Mouse (Mus musculus) erythroid progenitor cell, adult 5-6 weeks (primary cell): ENCODE data around the gene Ctsw. TPM values are rescaled to one million over a fixed set of nuclear protein-coding genes. Genes with fewer than 3 reads are reported as not detected.
"Not testable (repeated sequence)": the region's sequence is repeated elsewhere in the genome, so short reads cannot be mapped to it uniquely, and the experiment has no call there.

Source experiments
- ATAC-seq: replicated peaks from 2 replicates; pipeline ENCODE4 v1.8.0; 2016; ENCODE audit warnings: moderate number of reproducible peaks, mild to moderate bottlenecking, moderate TSS enrichment, inconsistent platforms; ENCODE audit not compliant: poor library complexity, low FRiP score, severe bottlenecking
- total RNA-seq, 2 experiments: library from RNA; stranded (forward) in 1 of 2; stranded (reverse) in 1 of 2; fragments of 150-400 nt in 1 of 2; fragments of 186-747, 209-891 nt in 1 of 2; gene quantifications; 2 replicates each; pipeline versions ENCODE4 v1.2.3 to v1.2.4; 2015 to 2017; ENCODE audit warnings: low replicate concordance in 2 of 2

Gene Ctsw
- total RNA-seq, 2 experiments from 2014 or later = 6.3 TPM; not detected in 1

GRCm38 (mm10) chr19:5489721-5490120, 21.4 kb upstream of the Ctsw start:
- ATAC-seq = not testable (repeated sequence)

- peak; percentile 67 for ATAC-seq
Observed at GRCm38 (mm10) chr19:5488878-5489571, 20.7 kb upstream of the Ctsw start.

GRCm38 (mm10) chr19:5487768-5488550, 19.7 kb upstream of the Ctsw start, which contains the start of gene Mus81:
Mus81 (minus strand) TSS chr19:5488402.
- ATAC-seq = peak; percentile 54

DNA sequence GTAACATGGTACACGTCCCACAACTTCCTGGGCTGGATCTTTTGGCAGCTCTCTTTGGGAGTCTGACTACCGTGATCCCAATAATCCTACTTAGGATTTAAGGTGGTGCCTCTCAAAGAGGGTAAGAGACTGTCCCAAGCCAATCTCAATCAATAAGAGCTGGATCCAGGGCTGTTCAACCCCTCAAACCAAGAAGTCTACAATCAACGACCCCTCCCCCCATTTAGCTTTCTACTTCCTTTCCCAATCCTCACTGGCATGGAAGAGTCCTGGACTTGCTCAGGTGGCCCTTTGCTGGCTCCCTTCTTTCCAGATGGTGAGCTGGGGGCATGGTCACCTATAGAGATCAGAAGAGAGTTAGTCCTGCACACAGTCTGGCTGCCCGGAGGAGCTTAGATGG, 18.5 kb upstream of the Ctsw start:
- no peak for ATAC-seq

DNA sequence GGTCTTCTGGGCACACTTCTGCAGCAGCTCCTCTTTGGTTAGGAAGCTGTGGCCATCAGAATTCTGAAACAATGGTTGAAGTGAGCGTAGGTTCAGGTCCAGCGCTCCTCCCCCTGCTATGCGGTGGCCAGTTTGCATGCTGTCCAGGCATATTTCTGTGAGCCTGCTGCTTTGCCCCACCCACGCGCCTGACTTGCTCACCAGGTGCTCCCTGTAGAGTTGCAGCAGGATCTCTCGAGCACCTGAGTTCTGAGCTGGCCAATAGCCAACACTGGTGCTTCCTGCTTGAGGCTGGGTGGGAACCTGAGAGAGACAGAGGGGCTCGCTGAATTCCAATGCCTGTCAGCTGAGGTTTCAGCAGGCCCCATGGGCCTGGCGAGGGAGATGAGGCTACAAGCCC, 18.0 kb upstream of the Ctsw start:
- ATAC-seq = no peak

- no peak for ATAC-seq
Observed at GRCm38 (mm10) chr19:5485821-5486220, 17.5 kb upstream of the Ctsw start.

- no peak for ATAC-seq
Observed at GRCm38 (mm10) chr19:5485371-5485770, 17.1 kb upstream of the Ctsw start.

DNA sequence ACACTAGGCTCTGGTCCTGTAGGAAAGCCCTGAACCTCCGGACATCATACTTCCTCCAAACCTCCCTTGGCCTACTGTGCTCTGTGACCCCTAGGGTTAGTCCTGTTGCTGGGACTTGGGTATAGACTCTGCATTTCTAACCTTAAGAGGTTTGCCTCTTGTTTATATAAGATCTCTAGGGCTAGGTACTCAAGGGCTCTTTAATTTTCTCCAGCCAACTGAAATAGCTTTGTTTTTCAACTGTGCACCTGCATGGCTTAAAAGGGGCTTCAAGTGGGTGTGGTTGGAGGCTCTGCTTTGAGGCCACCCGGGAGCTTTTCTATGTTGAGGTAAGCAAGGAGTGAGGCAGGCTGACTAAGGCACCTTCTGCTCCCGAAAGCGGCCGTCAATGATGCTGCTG, 16.2 kb upstream of the Ctsw start:
- no peak for ATAC-seq

GRCm38 (mm10) chr19:5483386-5484359, 15.4 kb upstream of the Ctsw start:
- no peak for ATAC-seq

DNA sequence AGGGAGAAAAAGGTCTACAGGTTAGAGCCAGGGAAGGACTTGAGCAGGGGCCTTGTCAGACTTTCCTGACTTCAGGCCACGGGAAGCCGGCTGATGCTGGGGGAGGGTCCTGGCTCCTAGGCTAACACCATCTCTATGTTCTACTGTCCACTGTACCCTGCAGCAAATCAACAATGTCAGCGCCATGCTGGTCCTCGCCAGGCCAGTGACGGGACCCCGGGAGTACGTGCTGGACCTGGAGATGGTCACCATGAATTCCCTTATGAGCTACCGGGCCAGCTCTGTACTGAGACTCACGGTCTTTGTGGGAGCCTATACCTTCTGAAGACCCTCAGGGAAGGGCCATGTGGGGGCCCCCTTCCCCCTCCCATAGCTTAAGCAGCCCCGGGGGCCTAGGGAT, 13.1 kb upstream of the Ctsw start:
- no peak for ATAC-seq

DNA sequence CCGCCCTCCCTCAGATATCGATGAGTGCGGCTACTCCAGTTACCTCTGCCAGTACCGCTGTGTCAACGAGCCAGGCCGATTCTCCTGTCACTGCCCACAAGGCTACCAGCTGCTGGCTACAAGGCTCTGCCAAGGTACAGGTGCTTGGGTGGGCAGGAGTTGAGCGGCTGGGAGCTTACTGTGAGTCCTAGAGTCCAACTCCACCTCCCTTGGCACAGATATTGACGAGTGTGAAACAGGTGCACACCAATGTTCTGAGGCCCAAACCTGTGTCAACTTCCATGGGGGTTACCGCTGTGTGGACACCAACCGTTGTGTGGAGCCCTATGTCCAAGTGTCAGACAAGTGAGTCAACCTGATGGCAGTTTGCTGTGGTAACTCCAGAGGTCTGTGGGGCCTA, 11.7 kb upstream of the Ctsw start:
- no peak for ATAC-seq

- no peak for ATAC-seq
Observed at GRCm38 (mm10) chr19:5477668-5478300, 9.5 kb upstream of the Ctsw start.

DNA sequence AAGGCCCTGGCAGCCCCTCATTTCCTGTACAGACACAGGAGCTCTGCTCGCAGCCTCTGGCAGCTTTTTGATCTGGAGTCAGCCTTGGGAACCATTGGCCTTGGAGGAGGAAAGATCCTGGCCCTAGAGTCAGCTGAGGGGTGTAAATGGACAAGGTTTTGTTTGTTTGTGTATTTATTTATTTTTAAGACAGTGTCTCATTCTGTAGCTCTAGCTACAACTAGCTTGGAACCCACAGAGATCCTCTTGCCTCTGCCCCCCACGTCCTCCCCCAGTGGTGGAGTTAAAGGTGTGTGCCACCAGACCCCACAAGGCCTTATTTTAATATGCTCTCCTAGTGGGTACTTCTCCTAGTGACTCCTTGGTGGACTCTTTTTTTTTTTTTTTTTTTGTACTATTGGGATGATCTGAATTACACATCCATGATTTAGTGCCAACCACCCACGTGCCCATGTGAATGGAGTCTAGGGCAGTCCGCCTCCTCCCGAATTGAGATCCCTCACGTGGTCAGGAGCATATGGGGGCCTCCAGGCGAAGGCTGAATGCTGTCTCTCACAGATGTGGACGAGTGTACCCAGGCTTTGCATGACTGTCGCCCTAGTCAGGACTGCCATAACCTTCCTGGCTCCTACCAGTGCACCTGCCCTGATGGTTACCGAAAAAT, 8.8 kb upstream of the Ctsw start:
- no peak for ATAC-seq

DNA sequence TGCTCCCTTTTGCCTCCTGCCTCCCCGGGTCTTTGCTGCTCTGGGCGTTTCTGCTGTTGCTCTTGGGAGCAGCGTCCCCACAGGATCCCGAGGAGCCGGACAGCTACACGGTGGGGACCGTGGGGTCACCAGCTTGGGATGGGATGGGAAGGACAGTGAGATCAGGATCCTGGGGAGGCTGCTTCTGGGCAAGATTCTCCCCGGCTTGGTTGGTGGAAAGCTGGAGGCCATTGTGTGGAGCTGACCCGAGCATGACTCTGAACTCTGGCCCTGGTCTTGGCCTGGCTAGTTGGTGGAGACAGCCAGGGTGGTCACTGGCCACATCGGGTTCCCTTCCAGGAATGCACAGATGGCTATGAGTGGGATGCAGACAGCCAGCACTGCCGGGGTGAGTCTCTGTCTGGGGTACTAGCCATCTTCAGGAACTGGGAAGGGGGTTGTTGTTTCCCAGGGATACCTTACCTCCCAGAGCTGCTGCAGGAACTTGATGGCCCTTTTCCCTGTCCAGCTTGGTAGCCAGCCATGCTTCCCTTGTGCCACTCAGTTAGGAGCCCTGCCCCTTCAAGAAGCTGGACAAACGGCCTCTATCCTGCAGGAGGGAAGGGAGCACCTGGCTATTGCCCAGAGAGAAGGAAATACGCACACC, 6.9 kb upstream of the Ctsw start:
- no peak for ATAC-seq

DNA sequence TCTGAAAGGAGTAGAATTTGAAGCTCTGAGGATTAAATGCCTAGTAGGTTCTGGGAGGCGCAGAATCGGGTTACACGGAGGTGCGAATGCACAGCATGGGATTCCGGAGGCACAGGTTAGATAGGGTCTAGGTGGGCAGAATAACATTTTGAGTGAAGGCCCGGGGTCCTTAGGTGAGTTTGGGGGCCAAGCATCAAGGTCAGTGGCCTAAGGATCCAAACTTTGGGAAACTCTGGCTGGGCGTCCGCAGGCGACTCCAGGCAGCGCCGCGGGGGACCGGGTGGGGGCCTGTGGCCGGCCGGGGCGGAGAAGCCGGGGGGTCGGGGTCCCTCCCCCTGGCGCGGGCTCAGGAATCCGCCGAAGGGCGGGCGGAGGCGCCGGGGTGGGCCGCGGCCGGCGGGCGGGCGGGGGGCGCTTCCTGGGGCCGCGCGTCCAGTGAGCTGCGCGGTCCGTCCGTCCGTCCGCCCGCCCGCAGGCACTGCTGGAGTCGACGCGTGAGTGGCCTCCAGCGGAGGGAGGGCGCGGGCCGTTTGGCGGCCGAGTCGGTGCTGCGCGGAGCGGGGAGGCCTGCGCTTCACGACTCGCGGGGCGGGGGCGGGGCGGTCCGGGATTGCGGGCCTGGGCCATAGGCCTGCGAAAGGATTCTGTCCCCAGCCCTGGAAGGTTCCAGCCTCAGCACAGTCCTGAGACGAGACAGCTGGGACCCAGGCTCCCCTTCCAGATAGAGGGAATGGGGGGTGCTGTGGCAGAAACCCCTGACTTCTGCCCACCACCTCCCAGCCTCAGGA, 6.2 kb upstream of the Ctsw start:
- no peak for ATAC-seq

GRCm38 (mm10) chr19:5473720-5474119, 5.4 kb upstream of the Ctsw start, which contains the start of gene Efemp2:
Efemp2 (plus strand) TSS chr19:5473954.
- ATAC-seq = no peak

DNA sequence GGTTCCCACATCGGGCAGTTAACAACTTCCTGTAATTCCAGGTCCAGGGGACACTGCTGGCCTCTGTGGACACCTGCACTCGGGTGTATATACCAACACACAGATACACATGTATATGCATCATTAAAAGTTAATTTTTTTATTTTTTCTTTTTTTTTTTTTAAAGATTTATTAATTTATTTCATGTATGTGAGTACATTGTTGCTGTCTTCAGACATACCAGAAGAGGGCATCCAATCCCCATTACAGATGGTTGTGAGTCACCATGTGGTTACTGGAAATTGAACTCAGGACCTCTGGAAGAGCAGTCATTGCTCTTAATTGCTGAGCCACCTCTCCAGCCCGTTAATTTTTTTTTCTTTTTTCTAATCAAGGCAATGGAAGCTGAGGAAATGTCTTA, 4.5 kb upstream of the Ctsw start:
- ATAC-seq = no peak

- ATAC-seq = no peak
Observed at GRCm38 (mm10) chr19:5471846-5472245, 3.5 kb upstream of the Ctsw start.
